Mouse (Mus musculus): ENCODE measurements around the gene Xpo6.
A peak's percentile ranks its signal among the peaks of the same experiment; 100 is the strongest.

The Xpo6 gene

DNA sequence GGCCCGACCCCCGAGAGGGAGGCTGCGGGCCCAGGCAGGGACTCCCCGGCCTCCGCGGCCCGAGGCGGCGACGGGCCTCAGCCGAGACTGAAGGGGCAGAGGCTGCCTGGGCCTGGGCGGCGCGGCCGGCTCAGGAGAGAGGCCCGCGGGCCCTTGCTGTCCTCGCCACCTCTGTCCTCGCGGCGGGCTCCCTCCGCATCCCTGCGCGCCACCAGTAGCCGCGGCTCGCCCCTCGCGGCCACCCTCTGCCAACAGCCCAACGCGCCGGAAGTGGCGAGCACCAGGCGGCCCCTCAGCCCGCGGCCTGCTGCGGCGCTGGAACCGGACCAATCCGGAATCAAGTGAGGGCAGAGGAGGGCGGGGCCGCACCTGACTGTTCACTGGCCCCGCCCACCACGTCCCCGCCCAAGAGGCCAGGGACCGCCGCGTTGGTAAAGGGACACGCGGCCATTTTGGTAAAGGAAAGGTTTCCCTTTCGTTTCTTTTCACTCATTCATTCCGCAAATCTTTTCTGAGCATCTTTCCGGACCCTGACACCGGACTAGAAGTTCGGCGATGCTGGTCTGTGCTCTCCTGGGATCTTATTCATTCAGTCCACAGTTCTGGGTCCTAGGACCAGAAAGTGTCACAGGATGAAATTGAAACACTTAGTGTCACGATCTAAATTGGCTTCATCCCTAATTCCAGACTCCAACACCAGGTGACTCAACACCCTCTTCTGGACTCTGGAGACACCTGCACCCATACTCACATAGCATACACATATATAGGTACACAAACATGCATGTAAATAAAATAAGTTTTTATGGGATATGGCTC lies at the start of gene Xpo6:
Gene Xpo6, minus strand, starts transcription at position 324 of the 819 bp plus-strand sequence.
- peak; percentile 99 for DNase-seq (ENCODE audit: low spot score)

- DNase-seq (ENCODE audit: low spot score): no peak
Observed at GRCm38 (mm10) chr7:126249986-126250385, 49.7 kb upstream of the Xpo6 start.

GRCm38 (mm10) chr7:126249146-126249545 lies 48.8 kb upstream of the Xpo6 start:
- no peak for DNase-seq (ENCODE audit: low spot score)

GRCm38 (mm10) chr7:126248641-126249141 lies 48.4 kb upstream of the Xpo6 start:
- no peak for DNase-seq (ENCODE audit: low spot score)

DNA sequence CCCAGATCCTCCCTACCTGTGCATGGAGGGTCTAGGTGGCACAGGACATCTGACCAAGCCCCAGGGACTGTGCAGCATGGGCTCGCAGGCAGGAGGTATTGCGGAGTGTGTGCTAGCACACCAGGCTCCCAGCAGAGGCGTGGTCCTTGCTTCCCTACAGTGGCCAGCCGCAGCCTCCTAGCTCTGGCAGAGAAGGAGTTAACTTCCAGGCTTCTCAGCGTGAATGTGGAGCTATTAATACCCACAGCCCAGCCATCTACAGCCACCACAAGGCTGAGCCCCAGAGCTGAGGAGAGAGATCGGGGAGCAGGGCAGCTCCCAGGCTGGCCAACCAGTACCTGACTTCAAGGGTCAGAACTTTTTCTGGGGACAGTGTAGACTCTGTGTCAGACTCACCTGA lies 47.8 kb upstream of the Xpo6 start:
- peak; percentile 60 for DNase-seq (ENCODE audit: low spot score)

DNA sequence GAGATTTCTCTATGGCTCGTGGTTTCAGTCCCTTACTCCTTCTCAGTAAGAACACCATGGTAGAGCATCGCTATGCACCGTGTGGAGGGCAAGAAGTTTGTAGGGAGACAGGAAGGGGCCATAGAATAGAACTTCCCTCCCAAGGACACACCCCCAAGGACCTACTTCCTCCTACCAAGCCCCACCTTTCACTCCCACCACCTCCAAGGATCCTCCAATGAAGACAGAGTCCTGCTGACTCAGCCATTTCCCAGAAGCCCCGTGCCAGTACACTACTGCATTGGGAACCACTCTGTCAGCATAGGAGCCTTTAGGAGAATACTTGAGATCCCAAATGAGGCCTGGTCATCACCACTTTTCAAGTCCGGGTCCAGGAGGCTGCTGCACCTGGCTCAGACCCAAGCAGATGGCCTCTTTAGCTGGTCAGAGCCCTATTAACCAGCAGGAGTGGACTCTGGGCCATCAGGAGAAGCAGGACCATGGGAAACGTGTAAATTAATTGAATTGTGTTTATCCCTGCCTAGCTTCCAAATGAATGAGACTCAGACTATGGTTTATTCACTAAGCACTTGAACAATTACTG lies 44.0 kb upstream of the Xpo6 start:
- DNase-seq (ENCODE audit: low spot score): no peak

- no peak for DNase-seq (ENCODE audit: low spot score)
Observed at GRCm38 (mm10) chr7:126240814-126241360, 40.6 kb upstream of the Xpo6 start.

- no peak for DNase-seq (ENCODE audit: low spot score)
Observed at GRCm38 (mm10) chr7:126236794-126237192, 36.5 kb upstream of the Xpo6 start.

GRCm38 (mm10) chr7:126236083-126236793 lies 35.9 kb upstream of the Xpo6 start:
- DNase-seq (ENCODE audit: low spot score): no peak

GRCm38 (mm10) chr7:126234611-126235010 lies 34.3 kb upstream of the Xpo6 start:
- DNase-seq (ENCODE audit: low spot score): no peak

- DNase-seq (ENCODE audit: low spot score): no peak
Observed at GRCm38 (mm10) chr7:126232345-126233071, 32.2 kb upstream of the Xpo6 start.

GRCm38 (mm10) chr7:126230357-126231148 lies 30.3 kb upstream of the Xpo6 start:
- no peak for DNase-seq (ENCODE audit: low spot score)

GRCm38 (mm10) chr7:126226136-126226535 lies 25.8 kb upstream of the Xpo6 start:
- no peak for DNase-seq (ENCODE audit: low spot score)

DNA sequence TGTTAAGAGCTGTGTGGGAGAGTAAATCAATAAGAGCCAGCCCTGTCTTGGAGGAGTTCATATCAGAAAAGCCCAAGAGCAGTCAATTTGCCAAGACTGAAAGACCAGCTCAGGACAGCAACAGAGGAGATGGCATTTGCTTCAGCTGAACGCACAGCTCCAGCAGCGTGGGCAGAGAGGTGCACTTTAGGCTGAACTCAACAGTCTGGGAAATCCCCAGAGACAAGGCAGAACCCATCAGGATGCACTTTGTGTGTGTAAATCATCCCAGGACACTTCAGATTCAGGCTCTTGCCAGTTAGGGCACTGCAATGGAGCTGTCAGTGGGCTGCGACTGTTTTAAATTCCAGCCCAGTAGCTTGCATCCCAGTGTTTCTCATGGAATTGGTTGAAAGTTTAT lies 22.5 kb upstream of the Xpo6 start:
- DNase-seq (ENCODE audit: low spot score): peak; percentile 43

DNA sequence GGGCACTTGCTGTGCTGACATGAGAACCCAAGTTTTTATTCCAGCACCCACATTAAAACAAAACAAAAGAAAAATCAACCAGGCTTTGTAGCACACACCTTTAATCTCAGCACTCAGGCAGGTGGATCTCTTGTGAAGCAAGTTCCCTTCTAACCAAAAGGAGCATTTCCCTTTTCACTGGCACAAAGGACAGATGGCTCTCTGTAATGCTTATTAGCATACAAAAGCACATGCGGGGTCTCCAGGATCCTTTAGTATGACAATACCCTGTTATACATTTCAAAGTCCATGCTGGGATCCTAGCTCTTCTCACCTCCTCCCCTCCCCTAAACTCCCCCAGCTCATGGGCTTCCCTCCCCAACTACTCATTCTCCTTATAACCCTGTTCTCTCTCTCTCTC lies 20.3 kb upstream of the Xpo6 start:
- DNase-seq (ENCODE audit: low spot score): no peak

- DNase-seq (ENCODE audit: low spot score): no peak
Observed at GRCm38 (mm10) chr7:126218311-126218710, 18.0 kb upstream of the Xpo6 start.

GRCm38 (mm10) chr7:126216867-126217266 lies 16.6 kb upstream of the Xpo6 start:
- no peak for DNase-seq (ENCODE audit: low spot score)

DNA sequence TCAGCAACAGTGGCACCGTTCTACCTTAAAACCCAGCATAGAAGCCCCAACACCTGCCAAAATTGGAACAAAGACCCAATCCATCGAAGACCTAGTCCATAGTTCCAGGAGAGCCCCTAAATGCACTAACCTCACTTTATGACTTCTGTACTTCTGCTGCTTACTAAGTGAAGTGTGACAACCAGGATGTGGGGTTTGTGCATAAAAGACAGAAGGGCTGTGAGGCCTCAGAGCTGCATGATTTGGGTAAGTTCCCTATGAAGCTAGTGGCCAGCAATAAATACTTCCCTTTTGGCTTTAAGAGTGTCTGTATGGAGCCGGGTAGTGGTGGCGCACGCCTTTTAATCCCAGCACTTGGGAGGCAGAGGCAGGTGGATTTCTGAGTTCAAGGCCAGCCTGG lies 10.6 kb upstream of the Xpo6 start:
- DNase-seq (ENCODE audit: low spot score): no peak

DNA sequence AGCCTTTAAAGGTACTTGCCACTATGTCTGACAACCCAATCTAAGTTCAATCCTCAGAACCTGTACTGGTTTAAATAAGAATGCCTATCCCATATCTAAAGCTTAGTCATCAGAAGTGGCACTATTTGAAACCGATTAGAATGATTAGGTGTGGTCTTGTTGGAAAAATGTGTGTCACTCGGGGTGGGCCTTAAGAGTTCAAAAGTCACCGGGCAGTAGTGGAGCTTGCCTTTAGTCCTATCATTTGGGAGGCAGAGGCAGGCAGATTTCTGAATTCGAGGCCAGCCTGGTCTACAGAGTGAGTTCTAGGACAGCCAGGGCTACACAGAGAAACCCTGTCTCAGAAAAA lies 670 bp upstream of the Xpo6 start:
- DNase-seq (ENCODE audit: low spot score): no peak

GRCm38 (mm10) chr7:126199691-126200102 lies 604 bp downstream of the Xpo6 start:
- DNase-seq (ENCODE audit: low spot score): peak; percentile 49

- no peak for DNase-seq (ENCODE audit: low spot score)
Observed at GRCm38 (mm10) chr7:126198926-126199325, 1.4 kb downstream of the Xpo6 start.
